Mouse (Mus musculus) lung, postnatal 0 days (tissue): ENCODE measurements at regions not wholly inside any gene's neighbourhood (a gene's known extent, or its start where the extent isn't known, plus 50 kb on each side); places are given as distances from the start of the nearest gene placed in this dataset.
"Not testable (repeated sequence)": the region's sequence is repeated elsewhere in the genome, so short reads cannot be mapped to it uniquely, and the experiment has no call there.

Experiments used
- CTCF ChIP-seq: IDR thresholded peaks from 2 replicates; pipeline ENCODE4 v1.5.1; 2016; ENCODE audit warnings: antibody characterized with exemption, mild to moderate bottlenecking
- EP300 ChIP-seq: IDR thresholded peaks from 2 replicates; pipeline ENCODE4 v1.6.1; 2016; ENCODE audit warnings: antibody characterized with exemption, mild to moderate bottlenecking, control low read depth

- not testable (repeated sequence) for TF ChIP-seq CTCF, EP300
Observed at GRCm38 (mm10) chr12:29465201-29465600, 63.0 kb upstream of the Myt1l start.
